Mouse (Mus musculus): ENCODE measurements around the gene Dock11. TPM values are rescaled to one million over a fixed set of nuclear protein-coding genes. Genes with fewer than 3 reads are reported as not detected.

Gene Dock11
- 0.26 and 0.52 TPM in 2 replicates for polyA plus RNA-seq (2012; rRNA removed)

- no peak for TF ChIP-seq CTCF (IDR thresholded peaks at IDR 0.05; ENCODE audit: control insufficient read depth, insufficient read depth, insufficient replicate concordance, low read depth, low read length)
- TF ChIP-seq POLR2A (IDR thresholded peaks at IDR 0.05; ENCODE audit: control insufficient read depth, low read depth, low read length), result no peak
- Histone ChIP-seq H3K4me1 (ENCODE audit: control insufficient read depth, insufficient read depth, low read length) (peaks cover 7% of the 10 kb centered on the region), H3K27me3 (ENCODE audit: control insufficient read depth, insufficient read depth, low read length) (no peaks in the 10 kb centered on the region), H3K36me3 (ENCODE audit: control insufficient read depth, insufficient read depth, low read length) (no peaks in the 10 kb centered on the region), H3K4me3 (ENCODE audit: control insufficient read depth, low read depth, low read length) (peak within 1 kb of the TSS; percentile 73), H3K27ac (ENCODE audit: control insufficient read depth, insufficient read depth, low read depth, low read length) (peak within 1 kb of the TSS; percentile 8; the same call in 1 of the 2 replicates)
Measured at GRCm38 (mm10) chrX:35888087-35888895, at the start of gene Dock11. Gene Dock11 (plus strand): TSS chrX:35888832.

- no peak for TF ChIP-seq POLR2A (IDR thresholded peaks at IDR 0.05; ENCODE audit: control insufficient read depth, low read depth, low read length)
- TF ChIP-seq CTCF (IDR thresholded peaks at IDR 0.05; ENCODE audit: control insufficient read depth, insufficient read depth, insufficient replicate concordance, low read depth, low read length), result no peak
- Histone ChIP-seq H3K27ac (ENCODE audit: control insufficient read depth, insufficient read depth, low read depth, low read length) (no peak overlapping the region), H3K4me1 (ENCODE audit: control insufficient read depth, insufficient read depth, low read length) (no peaks in the 10 kb centered on the region), H3K4me3 (ENCODE audit: control insufficient read depth, low read depth, low read length) (no peak overlapping the region), H3K27me3 (ENCODE audit: control insufficient read depth, insufficient read depth, low read length) (no peaks in the 10 kb centered on the region), H3K36me3 (ENCODE audit: control insufficient read depth, insufficient read depth, low read length) (no peaks in the 10 kb centered on the region)
Measured at GRCm38 (mm10) chrX:35879703-35880102, 8.9 kb upstream of the Dock11 start.

- TF ChIP-seq POLR2A (IDR thresholded peaks at IDR 0.05; ENCODE audit: control insufficient read depth, low read depth, low read length) (no peak), CTCF (IDR thresholded peaks at IDR 0.05; ENCODE audit: control insufficient read depth, insufficient read depth, insufficient replicate concordance, low read depth, low read length) (no peak)
- H3K27ac ChIP-seq (ENCODE audit: control insufficient read depth, insufficient read depth, low read depth, low read length), result peak overlapping the region; percentile 8; the same call in 1 of the 2 replicates
- H3K36me3 ChIP-seq (ENCODE audit: control insufficient read depth, insufficient read depth, low read length), result no peaks in the 10 kb centered on the region
- no peaks in the 10 kb centered on the region for H3K27me3 ChIP-seq (ENCODE audit: control insufficient read depth, insufficient read depth, low read length)
- H3K4me3 ChIP-seq (ENCODE audit: control insufficient read depth, low read depth, low read length), result peak overlapping the region; percentile 73
- H3K4me1 ChIP-seq (ENCODE audit: control insufficient read depth, insufficient read depth, low read length), result peaks cover 7% of the 10 kb centered on the region
Measured at GRCm38 (mm10) chrX:35888945-35889799, 540 bp downstream of the Dock11 start.

- TF ChIP-seq POLR2A (IDR thresholded peaks at IDR 0.05; ENCODE audit: control insufficient read depth, low read depth, low read length) (no peak), CTCF (IDR thresholded peaks at IDR 0.05; ENCODE audit: control insufficient read depth, insufficient read depth, insufficient replicate concordance, low read depth, low read length) (no peak)
- H3K27me3 ChIP-seq (ENCODE audit: control insufficient read depth, insufficient read depth, low read length), result no peaks in the 10 kb centered on the region
- H3K27ac ChIP-seq (ENCODE audit: control insufficient read depth, insufficient read depth, low read depth, low read length), result no peak overlapping the region
- peak overlapping the region; percentile 73; the same call in 1 of the 2 replicates for H3K4me3 ChIP-seq (ENCODE audit: control insufficient read depth, low read depth, low read length)
- no peaks in the 10 kb centered on the region for H3K36me3 ChIP-seq (ENCODE audit: control insufficient read depth, insufficient read depth, low read length)
- peaks cover 7% of the 10 kb centered on the region for H3K4me1 ChIP-seq (ENCODE audit: control insufficient read depth, insufficient read depth, low read length)
Measured at GRCm38 (mm10) chrX:35889800-35890106, 1.1 kb downstream of the Dock11 start.

GRCm38 (mm10) chrX:35891534-35892125 lies 3.0 kb downstream of the Dock11 start:
- no peaks in the 10 kb centered on the region for H3K27me3 ChIP-seq (ENCODE audit: control insufficient read depth, insufficient read depth, low read length)
- H3K4me3 ChIP-seq (ENCODE audit: control insufficient read depth, low read depth, low read length), result no peak overlapping the region
- no peak overlapping the region for H3K27ac ChIP-seq (ENCODE audit: control insufficient read depth, insufficient read depth, low read depth, low read length)
- peaks cover 7% of the 10 kb centered on the region for H3K4me1 ChIP-seq (ENCODE audit: control insufficient read depth, insufficient read depth, low read length)
- no peaks in the 10 kb centered on the region for H3K36me3 ChIP-seq (ENCODE audit: control insufficient read depth, insufficient read depth, low read length)
- TF ChIP-seq POLR2A (IDR thresholded peaks at IDR 0.05; ENCODE audit: control insufficient read depth, low read depth, low read length) (no peak), CTCF (IDR thresholded peaks at IDR 0.05; ENCODE audit: control insufficient read depth, insufficient read depth, insufficient replicate concordance, low read depth, low read length) (no peak)

- H3K4me1 ChIP-seq (ENCODE audit: control insufficient read depth, insufficient read depth, low read length), result peaks cover 7% of the 10 kb centered on the region
- TF ChIP-seq CTCF (IDR thresholded peaks at IDR 0.05; ENCODE audit: control insufficient read depth, insufficient read depth, insufficient replicate concordance, low read depth, low read length), result no peak
- TF ChIP-seq POLR2A (IDR thresholded peaks at IDR 0.05; ENCODE audit: control insufficient read depth, low read depth, low read length), result no peak
- H3K4me3 ChIP-seq (ENCODE audit: control insufficient read depth, low read depth, low read length), result no peak overlapping the region
- H3K27me3 ChIP-seq (ENCODE audit: control insufficient read depth, insufficient read depth, low read length), result no peaks in the 10 kb centered on the region
- H3K27ac ChIP-seq (ENCODE audit: control insufficient read depth, insufficient read depth, low read depth, low read length), result no peak overlapping the region
- H3K36me3 ChIP-seq (ENCODE audit: control insufficient read depth, insufficient read depth, low read length), result no peaks in the 10 kb centered on the region
Measured at GRCm38 (mm10) chrX:35892377-35892776, 3.7 kb downstream of the Dock11 start.
